Mouse (Mus musculus) kidney, postnatal 0 days (tissue): ENCODE measurements at regions not wholly inside any gene's neighbourhood (a gene's known extent, or its start where the extent isn't known, plus 50 kb on each side); places are given as distances from the start of the nearest gene placed in this dataset.

Experiments
- ATAC-seq: fragments of 200-750 bp; cut with Nextera tagmentation; replicated peaks from 2 replicates; pipeline ENCODE4 v1.8.0; 2017; ENCODE audit warnings: low read depth, moderate number of reproducible peaks, moderate TSS enrichment, moderate library complexity; ENCODE audit not compliant: low FRiP score
- DNase-seq: peaks from one replicate; pipeline ENCODE4 v3.0.0-alpha.2; 2016; ENCODE audit warnings: low spot score
- H3K27ac ChIP-seq: fragments of 300-500 bp; sonication (generic); 2 replicates; pipeline ENCODE4 v1.5.1; 2014; ENCODE audit warnings: mild to moderate bottlenecking
- H3K27me3 ChIP-seq: fragments of 300-500 bp; sonication (generic); 2 replicates; pipeline ENCODE4 v1.6.1; 2014; ENCODE audit warnings: low read length, mixed read lengths; ENCODE audit not compliant: insufficient read depth
- H3K36me3 ChIP-seq: fragments of 300-500 bp; sonication (generic); 2 replicates; pipeline ENCODE4 v1.6.1; 2014; ENCODE audit warnings: low read length, mixed read lengths; ENCODE audit not compliant: insufficient read depth
- H3K4me1 ChIP-seq: fragments of 300-500 bp; sonication (generic); replicated peaks from 2 replicates; pipeline ENCODE4 v1.6.1; 2014; ENCODE audit warnings: antibody characterized with exemption, low read length, mixed read lengths; ENCODE audit not compliant: insufficient read depth
- H3K4me2 ChIP-seq: fragments of 300-500 bp; sonication (generic); 2 replicates; pipeline ENCODE4 v1.6.1; 2014; ENCODE audit warnings: mild to moderate bottlenecking, low read length, moderate library complexity, mixed read lengths
- H3K4me3 ChIP-seq: fragments of 300-500 bp; sonication (generic); replicated peaks from 2 replicates; pipeline ENCODE4 v1.5.1; 2014; ENCODE audit warnings: low read depth, low read length
- H3K9ac ChIP-seq: fragments of 300-500 bp; sonication (generic); 2 replicates; pipeline ENCODE4 v1.6.1; 2014; ENCODE audit warnings: low read depth, low read length
- H3K9me3 ChIP-seq: fragments of 300-500 bp; sonication (generic); replicated peaks from 2 replicates; pipeline ENCODE4 v1.6.1; 2016; ENCODE audit warnings: low read length, inconsistent platforms, mixed read lengths
- CTCF ChIP-seq: IDR thresholded peaks from 2 replicates; pipeline ENCODE4 v1.5.1; 2016; ENCODE audit warnings: antibody characterized with exemption, low read depth, mild to moderate bottlenecking, moderate library complexity
- WGBS: fragments of 180-500 bp; shearing (Covaris S2); extraction: QIAGEN DNeasy Blood & Tissue Kit; methylation state at CpG from one replicate; pipeline ENCODE4 v1.1.7; 2014; 5-methylcytosine and 5-hydroxymethylcytosine counted together

- H3K4me3 ChIP-seq: no peak overlapping the region
- H3K4me1 ChIP-seq: no peaks in the 10 kb centered on the region
- H3K27me3 ChIP-seq: no peaks in the 10 kb centered on the region
- H3K9me3 ChIP-seq: no peaks in the 10 kb centered on the region
- 86% methylated on average over 3 of the region's 3 CpGs for WGBS
- H3K36me3 ChIP-seq: no peaks in the 10 kb centered on the region
- no peak overlapping the region for H3K9ac ChIP-seq
- ATAC-seq (no peak), DNase-seq (no peak)
- no peak overlapping the region for H3K27ac ChIP-seq
- peak; percentile 17; the same call in 1 of the 2 replicates for TF ChIP-seq CTCF
- no peak overlapping the region for H3K4me2 ChIP-seq
Measured at GRCm38 (mm10) chr1:159451462-159451861, 72.1 kb upstream of the Tnr start.

GRCm38 (mm10) chr1:159460876-159461275, 62.7 kb upstream of the Tnr start:
- Histone ChIP-seq H3K4me3 (no peak overlapping the region), H3K27me3 (no peaks in the 10 kb centered on the region), H3K4me2 (no peak overlapping the region), H3K4me1 (no peaks in the 10 kb centered on the region), H3K9me3 (no peaks in the 10 kb centered on the region), H3K36me3 (no peaks in the 10 kb centered on the region), H3K27ac (no peak overlapping the region), H3K9ac (no peak overlapping the region)
- no peak for ATAC-seq
- no peak for TF ChIP-seq CTCF
- DNase-seq: no peak
- WGBS: 73% methylated on average over 4 of the region's 4 CpGs

GRCm38 (mm10) chr1:159470941-159471340, 52.6 kb upstream of the Tnr start:
- H3K4me2 ChIP-seq: no peak overlapping the region
- H3K27ac ChIP-seq: no peak overlapping the region
- no peak overlapping the region for H3K9ac ChIP-seq
- TF ChIP-seq CTCF: no peak
- DNase-seq (no peak), ATAC-seq (no peak)
- no peaks in the 10 kb centered on the region for H3K9me3 ChIP-seq
- H3K27me3 ChIP-seq: no peaks in the 10 kb centered on the region
- H3K4me3 ChIP-seq: no peak overlapping the region
- no peaks in the 10 kb centered on the region for H3K4me1 ChIP-seq
- no peaks in the 10 kb centered on the region for H3K36me3 ChIP-seq
